Mouse (Mus musculus): ENCODE results near the gene Zmynd10.

The Zmynd10 gene

DNA sequence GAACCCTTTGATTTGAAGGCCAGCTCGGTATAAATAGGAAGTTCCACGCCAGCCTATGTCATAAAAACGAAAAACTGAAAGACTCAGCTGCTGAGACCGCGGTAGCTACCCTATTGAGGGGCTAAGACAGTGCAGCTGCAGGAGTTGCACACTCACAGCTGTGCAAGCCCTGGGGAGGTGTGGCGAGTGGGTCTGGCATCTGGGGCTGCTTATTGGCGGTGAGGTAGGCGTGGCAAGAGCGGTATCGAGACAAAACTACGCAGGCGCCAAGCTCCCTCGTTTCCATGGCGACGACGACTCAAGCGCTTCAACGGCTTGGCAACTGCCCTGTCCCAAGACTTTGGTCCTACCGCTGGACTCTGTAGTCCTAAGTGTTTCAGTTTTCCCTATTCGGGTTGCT, at the start of gene Zmynd10:
TSS of gene Zmynd10 (plus strand) at position 273 of the 400 bp plus-strand sequence.
- peak; percentile 96 for DNase-seq

DNA sequence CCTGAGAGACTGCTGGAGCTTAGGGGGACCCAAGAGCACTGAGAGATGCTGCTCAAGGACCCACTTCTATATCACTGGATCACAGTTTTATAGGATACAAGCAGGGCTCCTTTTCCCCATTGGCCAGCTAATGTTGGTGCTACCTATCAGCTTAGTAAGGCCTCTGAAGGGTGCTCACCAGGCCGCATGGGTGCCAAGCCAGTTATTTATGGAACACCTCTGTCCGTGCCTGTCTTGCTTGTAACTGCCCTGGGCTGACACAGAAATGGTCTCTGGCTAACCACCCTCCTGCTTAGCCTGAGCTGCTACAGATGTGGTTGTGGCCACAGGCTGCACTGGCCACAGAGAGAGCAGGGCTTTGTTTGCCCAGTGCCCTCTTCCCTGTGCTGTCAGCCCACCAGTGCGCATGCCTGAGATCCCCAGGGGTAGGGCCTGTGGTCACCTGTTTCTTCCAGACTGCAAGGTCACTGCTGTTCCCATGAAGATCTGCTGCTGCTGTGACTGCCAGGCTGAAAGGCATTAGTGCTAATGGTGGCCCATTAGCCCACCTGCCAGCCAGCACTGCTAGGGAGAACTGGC, 46.3 kb upstream of the Zmynd10 start:
- DNase-seq: no peak

DNA sequence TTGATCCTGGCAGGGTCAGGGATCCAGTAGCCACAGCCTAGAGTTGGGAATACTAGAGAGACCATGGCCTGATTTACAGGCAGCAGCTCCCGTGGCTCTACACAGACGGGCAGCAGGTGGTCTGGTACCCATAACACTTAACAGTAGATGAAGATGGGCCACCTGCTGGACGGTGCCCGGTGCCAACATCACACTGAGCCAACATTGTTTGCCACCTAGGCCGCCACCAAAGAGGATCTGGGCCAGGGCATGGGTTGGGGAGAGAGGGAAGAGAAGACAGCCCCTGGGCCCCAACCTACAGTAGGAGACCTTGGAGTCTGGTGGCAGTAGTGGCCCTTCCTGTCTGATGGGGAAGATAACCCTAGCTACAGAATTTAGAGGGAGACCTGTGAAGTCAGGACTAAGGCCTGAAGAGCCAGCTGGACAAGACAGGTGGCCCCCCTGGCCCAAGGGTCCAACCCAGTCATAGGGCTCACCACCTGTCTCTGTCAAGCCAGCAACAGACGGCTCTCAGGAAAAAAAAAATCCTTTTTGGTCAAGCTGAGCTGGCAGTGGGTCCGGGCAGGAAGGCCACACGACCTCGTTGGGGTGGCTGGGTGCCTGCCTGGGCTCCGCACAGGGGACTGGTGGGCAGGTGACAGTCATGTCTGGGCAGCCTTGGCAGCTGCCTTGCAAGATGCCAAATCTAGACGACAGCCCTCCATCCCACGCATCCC, 44.8 kb upstream of the Zmynd10 start:
- DNase-seq: no peak

DNA sequence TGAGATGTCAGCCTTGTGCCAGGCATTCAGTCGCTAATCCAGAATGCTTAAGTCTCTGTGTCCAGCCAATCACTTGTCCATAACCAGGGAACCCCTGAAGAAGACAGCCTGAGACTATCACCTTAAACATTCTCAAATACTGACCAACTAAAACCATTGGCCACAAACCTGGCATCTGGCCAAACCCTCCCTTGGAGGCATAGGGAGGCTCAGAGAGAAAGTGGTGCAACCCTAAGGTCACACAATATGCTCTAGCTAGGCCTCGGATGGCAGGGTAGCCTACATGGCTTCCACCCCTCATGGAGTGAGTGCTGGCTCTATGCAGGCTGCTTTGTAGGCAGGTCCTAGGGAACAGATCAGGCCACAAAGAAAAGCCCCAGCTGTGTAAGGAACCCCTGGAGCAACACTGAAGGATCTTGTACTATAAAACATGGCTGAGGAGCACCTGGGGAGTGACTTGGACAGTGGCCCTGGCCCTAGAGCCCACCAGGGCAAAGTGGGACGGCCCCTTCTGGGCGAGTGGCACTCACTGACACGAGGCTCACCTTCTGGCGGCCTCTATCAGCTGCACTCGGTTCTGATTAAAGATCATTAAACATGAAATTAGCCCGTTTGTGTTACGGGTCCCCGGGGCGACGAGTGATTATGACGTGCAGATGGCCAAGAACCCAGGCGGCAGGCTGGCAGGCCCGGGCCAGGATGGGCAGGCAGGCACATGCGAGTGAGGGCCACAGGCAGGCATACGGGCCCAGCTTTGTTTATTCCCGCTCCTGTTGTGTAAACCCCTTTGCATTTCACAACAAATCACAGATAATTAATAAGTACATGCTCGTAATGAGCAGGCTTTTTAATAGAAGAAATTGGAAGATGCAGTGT, 42.2 kb upstream of the Zmynd10 start:
- DNase-seq: no peak

DNA sequence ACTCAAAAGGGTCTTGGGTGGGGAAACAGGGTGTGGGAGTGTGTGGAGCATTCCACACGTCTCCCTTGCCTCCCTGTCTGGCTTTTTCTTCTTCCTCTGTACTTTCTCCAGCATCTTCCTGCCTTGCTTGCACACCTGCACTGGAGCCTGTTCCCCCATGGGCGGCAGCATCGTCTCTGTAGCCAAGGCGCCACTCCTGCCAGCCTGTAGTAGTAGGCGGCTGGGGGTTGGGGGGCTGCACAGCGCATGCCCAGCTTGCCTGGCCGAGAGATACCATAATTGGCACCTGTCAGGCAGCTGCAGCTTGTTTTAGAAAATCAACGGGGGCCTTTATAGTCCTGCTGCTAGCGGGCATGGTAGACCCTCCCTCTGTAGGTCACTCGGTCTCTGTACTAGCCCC, 38.8 kb upstream of the Zmynd10 start:
- no peak for DNase-seq

DNA sequence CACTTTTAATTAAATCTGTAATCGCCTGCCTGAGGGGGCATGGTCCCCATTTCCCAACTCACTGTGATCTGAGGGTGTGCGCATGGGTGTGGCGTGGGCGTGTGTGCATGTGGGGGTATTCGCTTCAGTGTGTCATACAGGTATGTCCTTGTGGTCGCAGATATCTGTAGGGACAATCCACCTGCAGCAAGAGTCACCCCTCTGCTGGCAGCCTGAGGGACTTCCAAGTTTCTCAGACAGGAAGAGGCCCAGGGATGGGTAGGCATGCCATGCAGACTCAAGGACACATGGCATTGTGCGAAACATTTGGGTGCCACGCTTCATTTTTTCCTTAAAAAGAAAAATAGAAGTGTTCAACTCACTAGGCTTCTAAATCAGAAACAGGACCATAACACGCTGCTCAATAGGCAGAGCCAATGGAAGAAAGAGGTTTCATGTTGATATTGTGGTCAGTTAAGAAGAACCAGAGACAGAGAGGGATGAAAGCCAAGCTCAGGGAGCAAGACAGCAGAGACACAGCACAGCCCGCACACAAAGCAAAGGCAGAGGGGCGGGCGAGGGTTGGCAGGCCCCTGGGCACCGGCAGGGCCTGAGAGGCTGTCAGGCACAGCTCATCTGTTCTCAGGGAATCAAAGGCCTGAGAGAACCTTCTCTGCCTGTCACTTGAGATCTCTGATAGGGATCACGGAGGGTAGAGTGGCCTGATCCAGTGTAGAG, 36.6 kb upstream of the Zmynd10 start:
- DNase-seq: no peak

DNA sequence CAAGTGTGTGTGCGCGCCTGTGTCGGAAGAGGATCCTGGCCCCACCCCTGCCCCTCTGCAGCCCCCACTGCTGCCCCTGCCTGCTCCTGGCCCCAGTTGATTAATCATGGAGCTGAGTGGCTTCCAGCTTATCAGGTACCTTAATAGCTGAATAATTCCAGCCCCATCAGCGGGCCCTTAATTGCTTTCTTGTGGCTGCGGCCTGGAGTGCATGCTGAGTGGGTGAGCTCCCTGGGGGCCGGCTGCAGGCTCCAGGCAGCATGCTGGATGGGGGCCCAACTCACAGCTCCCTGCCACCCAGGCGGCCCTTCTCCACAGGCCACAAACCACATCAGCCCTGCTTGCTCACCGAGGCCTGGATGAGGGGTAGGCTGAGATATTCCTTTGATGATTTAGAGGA, 35.7 kb upstream of the Zmynd10 start:
- no peak for DNase-seq

DNA sequence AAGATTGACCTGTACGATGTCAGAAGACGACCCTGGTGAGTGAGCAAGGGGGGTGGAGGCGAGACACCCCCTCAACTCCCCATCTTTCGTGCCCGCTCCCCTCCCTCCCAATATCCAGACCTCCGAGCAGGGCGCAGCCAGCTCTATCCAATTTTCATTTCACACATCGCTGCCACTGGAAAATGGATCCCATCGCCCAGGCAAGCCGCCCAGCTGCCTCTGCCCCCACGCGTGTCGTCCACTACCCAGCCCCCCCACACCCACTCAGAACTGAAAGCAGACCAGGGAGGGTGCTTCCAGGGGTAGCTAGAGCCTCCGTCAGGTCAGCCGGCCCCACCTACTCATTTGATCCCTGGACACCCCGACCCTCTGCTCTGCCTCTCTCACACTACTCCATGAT, 34.8 kb upstream of the Zmynd10 start:
- no peak for DNase-seq

DNA sequence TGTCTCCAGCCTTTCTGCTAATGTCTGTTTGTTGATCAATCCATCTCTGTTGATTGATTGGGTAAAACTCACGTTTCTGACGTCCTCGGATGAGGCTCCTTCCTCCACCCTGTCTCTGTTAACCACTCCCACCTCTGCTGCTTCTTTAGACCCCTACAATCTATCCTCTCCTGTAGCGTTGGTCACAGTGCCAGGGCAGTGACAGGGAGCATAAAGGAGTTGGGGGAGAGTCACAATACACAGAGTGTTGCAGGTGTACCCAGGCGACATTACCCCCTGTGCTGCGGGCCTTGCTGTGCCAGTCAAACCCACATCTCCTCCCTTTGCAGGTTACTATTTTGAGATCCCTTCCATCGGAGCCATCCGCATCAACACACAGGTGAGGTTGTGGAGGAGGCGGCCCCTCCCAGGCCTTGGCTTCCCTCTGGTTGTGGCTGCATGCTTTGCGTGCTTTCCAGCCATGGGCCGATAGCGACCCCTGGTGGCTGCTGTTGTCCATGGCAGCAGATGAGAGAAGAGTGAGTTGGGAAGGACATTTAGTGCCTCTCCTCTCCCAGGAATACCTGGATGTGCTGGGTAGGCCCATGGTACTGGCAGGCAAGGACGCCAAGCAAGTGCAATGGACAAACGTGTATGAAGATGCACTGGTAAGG, 32.7 kb upstream of the Zmynd10 start:
- peak; percentile 84 for DNase-seq

DNA sequence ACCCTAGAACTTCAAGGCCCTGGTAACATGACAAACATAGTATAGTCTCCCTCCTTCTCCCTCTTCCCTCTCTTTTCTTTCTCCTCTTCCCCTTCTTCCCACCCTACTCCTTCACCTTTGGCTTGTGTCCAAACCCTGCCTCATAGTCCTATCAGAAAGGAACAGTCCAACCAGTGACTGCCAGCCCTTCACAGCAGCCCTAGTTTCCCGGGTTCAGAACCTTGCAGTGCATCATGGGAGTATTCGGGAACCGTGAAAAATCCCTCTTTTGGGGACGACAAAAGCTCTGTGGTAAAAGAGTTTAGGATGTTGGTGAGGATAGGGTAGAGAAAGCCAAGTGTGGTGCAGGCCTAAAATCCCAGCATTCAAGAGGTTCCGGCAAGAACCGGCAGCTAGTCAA, 26.8 kb upstream of the Zmynd10 start:
- no peak for DNase-seq

DNA sequence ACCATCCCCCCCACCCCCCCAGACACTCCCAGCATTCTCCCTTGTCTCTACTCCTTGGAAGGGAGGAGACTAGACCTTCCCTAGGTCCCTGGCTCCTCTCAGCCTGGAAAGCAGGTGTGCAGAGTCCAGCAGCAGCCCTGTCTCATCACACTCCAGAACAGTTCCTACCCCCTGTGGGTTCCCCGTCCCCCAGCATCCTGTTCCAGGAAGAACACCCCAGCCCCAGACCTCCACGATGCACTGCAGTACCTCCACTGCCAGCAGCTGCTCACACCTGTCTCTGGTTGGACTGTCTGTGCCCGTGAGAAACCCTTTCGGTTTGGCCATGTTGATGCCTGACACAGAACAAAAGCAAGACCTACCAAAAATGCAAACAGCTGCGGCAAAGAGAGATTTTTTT, 25.9 kb upstream of the Zmynd10 start:
- no peak for DNase-seq

DNA sequence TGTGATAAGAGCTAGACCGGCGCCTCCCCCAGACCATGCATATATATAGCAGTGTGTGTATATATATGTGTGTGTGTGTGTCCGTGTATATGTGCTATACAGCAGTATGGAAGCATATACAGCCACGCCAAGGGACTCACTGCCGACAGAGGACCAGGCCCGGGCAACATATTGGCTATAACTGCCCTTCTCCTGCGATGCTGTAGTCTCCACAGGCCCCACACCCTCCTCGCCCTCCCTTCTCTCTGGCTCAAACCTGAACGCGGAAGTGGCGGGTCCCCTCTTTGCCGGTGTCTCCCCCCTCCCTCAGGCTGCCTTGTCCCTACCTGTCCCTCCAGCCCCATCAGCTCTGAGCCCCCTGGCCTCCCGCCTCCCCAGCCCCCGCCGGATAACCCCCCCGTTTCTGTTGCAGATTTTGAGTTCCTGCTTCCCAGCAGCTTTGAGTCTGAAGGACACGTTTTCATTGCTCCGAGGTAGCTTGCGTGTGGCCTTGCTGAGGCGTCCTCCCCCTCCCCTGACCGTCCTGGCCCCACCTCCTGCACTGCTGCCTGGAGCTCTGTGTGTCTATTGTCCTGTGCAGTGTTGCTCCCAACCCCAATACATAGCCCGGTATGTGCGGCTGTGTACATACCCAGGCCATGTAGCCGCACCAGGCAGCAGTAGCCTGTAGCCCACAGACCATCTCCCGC, 25.2 kb upstream of the Zmynd10 start:
- DNase-seq: no peak

DNA sequence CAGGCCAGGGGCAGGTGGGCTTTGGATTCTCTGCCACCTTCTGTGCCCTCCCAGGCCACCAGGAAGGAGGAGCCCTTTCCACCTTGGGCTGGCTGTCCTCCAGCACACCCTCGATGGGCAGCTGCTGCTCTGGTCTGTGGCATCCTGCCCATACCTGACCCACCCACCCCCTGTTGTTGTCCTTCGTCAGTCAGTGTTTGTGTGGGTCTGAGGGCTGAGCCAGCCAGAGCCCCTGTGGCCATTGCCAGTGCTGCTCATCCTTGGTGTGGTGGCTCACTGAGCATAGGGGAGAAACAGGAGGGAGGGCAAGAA, 24.7 kb upstream of the Zmynd10 start:
- no peak for DNase-seq

DNA sequence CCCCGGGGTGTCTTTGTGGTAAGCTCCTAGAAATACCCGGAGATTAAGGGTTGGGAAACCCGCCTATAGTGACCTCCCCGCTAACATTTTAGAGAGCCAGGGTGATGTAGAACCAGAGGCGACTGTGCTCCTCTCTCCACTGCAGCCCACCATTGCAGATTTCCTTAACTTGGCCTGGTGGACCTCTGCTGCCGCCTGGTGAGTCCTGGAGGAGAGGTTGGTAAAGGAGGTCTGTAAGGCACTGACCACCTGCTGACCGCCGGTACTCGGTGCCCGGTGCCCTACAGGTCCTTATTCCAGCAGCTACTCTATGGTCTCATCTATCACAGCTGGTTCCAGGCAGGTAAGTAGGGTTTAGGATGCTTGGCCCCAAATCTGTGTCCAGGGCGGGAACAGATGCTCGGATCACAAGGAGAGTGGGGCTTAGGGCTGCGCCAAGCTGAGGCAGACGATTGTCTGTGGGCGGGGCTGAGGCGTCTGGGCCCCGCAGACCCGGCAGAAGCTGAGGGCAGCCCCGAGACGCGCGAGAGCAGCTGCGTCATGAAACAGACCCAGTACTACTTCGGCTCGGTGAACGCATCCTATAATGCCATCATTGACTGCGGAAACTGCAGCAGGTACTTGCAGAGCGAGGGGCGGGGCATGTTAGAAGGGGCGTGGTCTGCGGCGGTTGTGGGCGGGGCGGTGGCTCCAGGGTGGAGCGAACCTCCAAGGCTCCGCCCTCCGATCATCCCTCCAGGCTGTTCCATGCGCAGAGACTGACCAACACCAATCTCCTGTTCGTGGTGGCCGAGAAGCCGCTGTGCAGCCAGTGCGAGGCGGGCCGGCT, 20.7 kb upstream of the Zmynd10 start:
- DNase-seq: peak; percentile 76

DNA sequence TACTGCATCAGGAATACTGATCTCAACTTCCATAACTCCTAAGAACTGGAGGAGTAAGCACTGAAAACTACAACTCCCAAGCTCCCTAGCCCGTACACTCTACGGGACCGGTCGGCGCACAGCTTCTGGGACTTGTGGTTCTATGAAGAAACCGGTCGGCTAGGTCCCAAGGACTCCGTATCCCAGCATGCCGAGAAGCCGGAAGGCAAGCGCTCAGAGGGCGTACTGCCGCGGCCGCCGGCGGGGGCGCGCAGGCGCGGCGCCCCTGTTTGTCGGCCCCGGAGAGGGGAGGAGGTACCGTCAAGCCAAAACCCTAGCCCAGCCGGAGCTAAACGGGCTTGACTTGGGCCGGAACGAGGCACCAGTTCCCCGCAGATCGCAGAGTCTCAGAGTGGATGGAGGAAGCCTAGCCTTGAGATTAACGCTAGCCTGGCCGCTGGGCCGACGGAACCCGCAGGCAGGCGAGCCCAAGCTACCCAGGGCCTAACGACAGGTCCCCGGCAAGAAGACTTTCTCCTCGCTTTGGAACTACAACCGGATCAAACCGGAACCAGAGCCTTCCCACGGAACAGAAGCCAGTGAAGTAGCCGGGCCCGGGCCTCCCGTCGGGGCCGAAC, 13.2 kb upstream of the Zmynd10 start, which contains the start of gene Tmem115:
TSS of gene Tmem115 (plus strand) at position 155 of the 617 bp plus-strand sequence.
- DNase-seq: peak; percentile 98

DNA sequence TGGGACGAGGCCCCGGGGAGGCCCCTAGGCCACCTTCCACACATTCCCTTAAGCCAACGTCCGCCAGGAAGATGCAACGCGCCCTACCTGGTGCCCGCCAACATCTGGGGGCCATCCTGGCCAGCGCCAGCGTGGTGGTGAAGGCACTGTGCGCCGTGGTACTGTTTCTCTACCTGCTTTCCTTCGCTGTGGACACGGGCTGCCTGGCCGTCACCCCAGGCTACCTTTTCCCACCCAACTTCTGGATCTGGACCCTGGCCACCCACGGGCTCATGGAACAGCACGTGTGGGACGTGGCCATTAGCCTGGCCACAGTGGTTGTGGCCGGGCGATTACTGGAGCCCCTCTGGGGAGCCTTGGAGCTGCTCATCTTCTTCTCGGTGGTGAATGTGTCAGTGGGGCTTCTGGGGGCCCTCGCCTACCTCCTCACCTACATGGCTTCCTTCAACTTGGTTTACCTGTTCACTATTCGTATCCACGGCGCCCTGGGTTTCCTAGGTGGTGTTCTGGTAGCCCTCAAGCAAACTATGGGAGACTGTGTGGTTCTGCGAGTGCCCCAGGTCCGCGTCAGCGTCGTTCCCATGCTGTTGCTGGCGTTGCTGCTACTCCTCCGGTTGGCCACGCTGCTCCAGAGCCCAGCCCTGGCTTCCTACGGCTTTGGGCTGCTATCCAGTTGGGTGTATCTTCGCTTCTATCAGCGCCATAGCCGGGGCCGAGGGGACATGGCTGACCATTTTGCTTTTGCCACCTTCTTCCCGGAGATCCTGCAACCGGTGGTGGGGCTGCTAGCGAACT, 12.5 kb upstream of the Zmynd10 start:
- no peak for DNase-seq

DNA sequence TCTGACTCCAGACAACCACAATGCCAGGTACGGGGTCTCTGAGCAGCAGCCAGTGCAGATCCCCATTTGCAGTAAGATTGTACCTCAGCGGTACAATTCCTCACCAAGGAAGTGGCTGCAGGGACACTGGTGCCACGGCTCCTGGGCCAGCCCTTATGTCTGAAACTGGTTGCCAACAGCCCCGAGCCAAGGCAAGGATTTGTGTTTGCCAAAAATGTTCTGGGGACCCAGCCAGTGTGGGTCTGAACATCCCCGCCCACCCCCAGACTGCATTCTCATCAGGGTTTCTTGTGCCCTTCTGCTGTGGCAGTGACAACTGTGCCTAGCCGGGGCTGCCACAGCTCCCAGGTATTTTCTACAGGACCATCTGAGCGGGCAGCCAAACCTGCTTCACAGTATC, 8.9 kb upstream of the Zmynd10 start:
- DNase-seq: no peak

DNA sequence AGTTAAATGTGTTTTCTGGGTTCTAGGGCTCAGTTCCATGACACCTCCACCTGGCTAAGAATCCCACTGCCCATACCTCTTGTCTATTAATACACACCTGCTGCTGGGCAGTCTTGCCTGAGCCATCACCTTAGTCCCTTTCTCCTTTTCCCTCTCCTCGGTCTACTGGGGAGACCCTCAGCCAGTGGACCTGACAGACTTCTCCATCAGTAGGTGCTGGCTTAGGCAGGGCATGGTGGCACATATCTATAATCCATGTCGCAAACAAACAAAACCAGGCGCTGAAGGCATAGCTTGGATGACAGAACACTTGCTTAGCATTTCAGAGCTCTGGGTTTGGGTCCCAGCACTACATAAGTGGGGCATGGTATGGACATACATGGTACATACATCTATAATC, 8.4 kb upstream of the Zmynd10 start:
- DNase-seq: no peak

DNA sequence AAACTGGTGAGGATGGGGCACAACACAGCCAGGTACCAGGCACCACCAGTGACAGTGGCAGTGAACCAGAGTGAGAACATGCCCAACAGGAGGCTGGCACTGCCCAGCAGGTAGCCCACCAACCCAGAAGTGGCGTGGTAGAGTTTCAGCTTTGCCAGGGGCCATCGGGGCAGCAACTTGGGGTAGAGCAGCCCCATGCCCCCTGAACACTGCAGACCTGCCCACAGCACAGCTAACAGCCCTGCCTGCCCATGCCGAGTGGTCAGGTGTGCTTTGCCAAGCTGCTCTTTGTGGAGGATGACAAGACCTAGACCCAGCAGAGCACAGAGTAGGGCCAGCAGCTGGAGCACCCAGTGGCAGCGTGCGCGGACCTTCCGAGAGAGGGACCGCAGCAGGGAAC, 7.2 kb upstream of the Zmynd10 start:
- no peak for DNase-seq

DNA sequence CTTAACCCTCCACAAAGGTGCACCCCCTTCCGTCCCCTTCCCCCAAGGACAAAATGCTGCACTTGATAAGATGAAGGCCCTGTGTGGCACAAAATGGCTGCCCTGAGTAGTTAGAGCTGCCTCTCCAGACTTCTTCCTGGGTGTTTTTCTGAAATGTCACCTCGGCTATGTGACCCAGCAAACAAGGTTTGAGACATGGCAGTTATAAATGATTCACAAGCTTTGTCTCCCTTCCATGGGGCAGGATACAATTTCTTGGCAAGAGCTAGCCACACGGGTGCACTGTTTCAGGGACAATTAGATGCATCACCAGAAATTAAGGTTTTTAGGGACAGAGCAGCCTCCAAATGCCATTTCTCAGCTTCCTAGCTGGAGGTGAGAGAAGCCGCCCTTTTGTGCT, 6.7 kb upstream of the Zmynd10 start:
- DNase-seq: no peak
